ENCODE assay signal across 9 mouse cellular contexts in the genomic region with DNA sequence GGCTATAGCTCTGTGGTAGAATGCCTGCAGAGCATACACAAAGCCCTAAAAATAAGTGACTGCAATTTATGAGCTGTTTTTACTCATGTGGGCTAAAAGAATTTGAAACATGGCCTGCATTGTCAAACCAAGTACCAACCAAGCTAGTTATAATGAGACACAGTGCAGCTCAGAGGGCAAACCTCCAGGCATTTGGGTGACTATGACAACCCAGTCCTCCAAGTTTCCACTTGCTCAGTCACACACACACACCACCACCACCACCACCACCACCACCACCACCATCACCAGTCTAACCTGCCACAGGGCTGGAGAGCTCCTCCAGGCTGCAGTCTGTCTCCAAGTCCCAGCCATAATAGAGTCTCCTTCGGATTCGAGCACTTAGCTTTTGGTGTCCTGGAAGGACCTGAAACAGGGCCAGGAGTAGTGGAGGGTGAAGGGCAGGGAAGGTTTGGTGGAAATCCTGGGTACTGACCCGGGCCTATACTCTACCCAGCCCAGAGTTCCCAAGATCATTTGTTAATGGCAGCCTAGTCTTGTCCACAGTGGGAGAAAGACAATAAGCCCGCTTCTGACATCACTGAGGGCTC. TPM values are rescaled to one million over a fixed set of nuclear protein-coding genes. Genes with fewer than 3 reads are reported as not detected.
DNase-seq lines count a peak whose midpoint lies in the region; ATAC-seq and TF ChIP-seq lines count a peak whose summit lies in the region.
"Had no signal": no experiment of that assay in that cellular context is flagged by ENCODE, and none has a peak within 500 bp of the region (broad histone marks: within the 10 kb centered on the region; RNA-seq: fewer than 3 reads in every experiment).

No protein-coding gene starts in this region.

- WGBS in spleen, adult 2 months, result 34% methylated on average over 4 of the region's 4 CpGs
- WGBS in forebrain, embryonic 10.5 days, result 69% methylated on average over 4 of the region's 4 CpGs
- WGBS in kidney, embryonic 15.5 days, result 61% methylated on average over 4 of the region's 4 CpGs
- 62% methylated on average over 4 of the region's 4 CpGs for WGBS in midbrain, embryonic 13.5 days

- no peak for TF ChIP-seq CTCF in spleen, adult 2 months (IDR thresholded peaks at IDR 0.05; ENCODE audit: extremely low read depth, insufficient read depth, insufficient read length, insufficient replicate concordance)

- no peak for ATAC-seq in kidney, embryonic 15.5 days (replicated peaks; ENCODE audit: low FRiP score)
- ATAC-seq in midbrain, embryonic 13.5 days, result 0 out of 2 replicates have a peak, but pooled peaks have one; percentile 2

- TF ChIP-seq POLR2A in spleen, adult 2 months (IDR thresholded peaks at IDR 0.05; ENCODE audit: low read depth, low read length), result no peak

- peak overlapping the region; percentile 99 for H3K27ac ChIP-seq in spleen, adult 2 months (ENCODE audit: insufficient read depth, low read length)
- peak overlapping the region; percentile 97 for H3K27ac ChIP-seq in forebrain, embryonic 10.5 days
- H3K27ac ChIP-seq in kidney, embryonic 15.5 days, result peak overlapping the region; percentile 98; the same call in 1 of the 2 replicates
- peak overlapping the region; percentile 98 for H3K27ac ChIP-seq in midbrain, embryonic 13.5 days

- peak overlapping the region; percentile 93 for H3K4me2 ChIP-seq in kidney, embryonic 15.5 days
- peak overlapping the region; percentile 94 for H3K4me2 ChIP-seq in midbrain, embryonic 13.5 days (replicated peaks)

- peak overlapping the region; percentile 95 for H3K9ac ChIP-seq in kidney, embryonic 15.5 days
- peak overlapping the region; percentile 95 for H3K9ac ChIP-seq in midbrain, embryonic 13.5 days (replicated peaks)

- peaks cover 4% of the 10 kb centered on the region for H3K4me1 ChIP-seq in spleen, adult 2 months (ENCODE audit: control insufficient read depth, insufficient read depth, insufficient read length)
- H3K4me1 ChIP-seq in forebrain, embryonic 10.5 days, result peaks cover 34% of the 10 kb centered on the region
- H3K4me1 ChIP-seq in kidney, embryonic 15.5 days, result peaks cover 24% of the 10 kb centered on the region
- peaks cover 49% of the 10 kb centered on the region for H3K4me1 ChIP-seq in midbrain, embryonic 13.5 days (replicated peaks)

- DNase-seq in spleen, adult 2 months (ENCODE audit: low read depth in 1 of 2, low spot score in 2 of 2), result no peak
- no peak for DNase-seq in spleen, postnatal 14 days (ENCODE audit: low spot score in 2 of 2)
- no peak for DNase-seq in forebrain, embryonic 10.5 days (ENCODE audit: extremely low spot score, low spot score)
- DNase-seq in cerebellum, postnatal 25 days, result no peak
- no peak for DNase-seq in right cerebral cortex, postnatal 4 days
- no peak for DNase-seq in gastrocnemius, postnatal 4 days (ENCODE audit: low spot score in 2 of 2)

- no peaks in the 10 kb centered on the region for H3K27me3 ChIP-seq in spleen, adult 2 months (ENCODE audit: control insufficient read depth, insufficient read depth, low read length)
- peaks cover 6% of the 10 kb centered on the region; the same call in 1 of the 2 replicates for H3K27me3 ChIP-seq in forebrain, embryonic 10.5 days (ENCODE audit: poor library complexity, severe bottlenecking)
- H3K27me3 ChIP-seq in kidney, embryonic 15.5 days, result no peaks in the 10 kb centered on the region
- H3K27me3 ChIP-seq in midbrain, embryonic 13.5 days, result no peaks in the 10 kb centered on the region

- no peaks in the 10 kb centered on the region for H3K9me3 ChIP-seq in forebrain, embryonic 10.5 days
- no peaks in the 10 kb centered on the region for H3K9me3 ChIP-seq in kidney, embryonic 15.5 days (replicated peaks)
- no peaks in the 10 kb centered on the region for H3K9me3 ChIP-seq in midbrain, embryonic 13.5 days

- peak overlapping the region; percentile 86 for H3K4me3 ChIP-seq in spleen, adult 2 months (ENCODE audit: extremely low read depth, insufficient read depth, insufficient read length)
- peak overlapping the region; percentile 88 for H3K4me3 ChIP-seq in forebrain, embryonic 10.5 days
- peak overlapping the region; percentile 84 for H3K4me3 ChIP-seq in kidney, embryonic 15.5 days (replicated peaks)
- H3K4me3 ChIP-seq in midbrain, embryonic 13.5 days (replicated peaks), result peak overlapping the region; percentile 83

- H3K36me3 ChIP-seq in spleen, adult 2 months (ENCODE audit: control insufficient read depth, insufficient read depth, low read length), result peaks cover 38% of the 10 kb centered on the region
- peaks cover 61% of the 10 kb centered on the region for H3K36me3 ChIP-seq in forebrain, embryonic 10.5 days (replicated peaks)
- peaks cover 56% of the 10 kb centered on the region for H3K36me3 ChIP-seq in kidney, embryonic 15.5 days
- peaks cover 56% of the 10 kb centered on the region for H3K36me3 ChIP-seq in midbrain, embryonic 13.5 days

RNA-seq across cellular contexts. Expression of gene Cnppd1, which starts 1.8 kb away (rescaled TPM):
- polyA plus RNA-seq in spleen, adult 2 months (2012; rRNA removed), result 59.3 and 71.7 TPM in 2 replicates
- polyA plus RNA-seq in forebrain, embryonic 10.5 days (2016; fragmentation: Nextera tagmentation; extraction: Ambion mirVana), result 41.0 and 43.6 TPM in 2 replicates
- 41.0 and 50.9 TPM in 2 replicates for polyA plus RNA-seq in kidney, embryonic 15.5 days (2015; fragmentation: Nextera tagmentation; extraction: Ambion mirVana)
- 66.7 and 68.5 TPM in 2 replicates for polyA plus RNA-seq in midbrain, embryonic 13.5 days (2015; fragmentation: Nextera tagmentation; extraction: Ambion mirVana)
- total RNA-seq in gastrocnemius, postnatal 4 days (2021), result 10 to 100 TPM; 29.1 to 29.7 TPM

RNA-seq across cellular contexts. Expression of gene Retreg2, which starts 1.9 kb away (rescaled TPM):
- 88.2 and 101 TPM in 2 replicates for polyA plus RNA-seq in spleen, adult 2 months (2012; rRNA removed)
- polyA plus RNA-seq in forebrain, embryonic 10.5 days (2016; fragmentation: Nextera tagmentation; extraction: Ambion mirVana), result 42.0 and 42.7 TPM in 2 replicates
- polyA plus RNA-seq in kidney, embryonic 15.5 days (2015; fragmentation: Nextera tagmentation; extraction: Ambion mirVana), result 53.5 and 53.8 TPM in 2 replicates
- 99.4 and 109 TPM in 2 replicates for polyA plus RNA-seq in midbrain, embryonic 13.5 days (2015; fragmentation: Nextera tagmentation; extraction: Ambion mirVana)
- total RNA-seq in gastrocnemius, postnatal 4 days (2021), result 10 to 100 TPM; 31.3 to 31.5 TPM

RNA-seq across cellular contexts. Expression of gene Slc23a3, which starts 7.0 kb away (rescaled TPM):
- polyA plus RNA-seq in spleen, adult 2 months (2012; rRNA removed), result 0.30 and 0.50 TPM in 2 replicates
- not detected in 2 replicates for polyA plus RNA-seq in forebrain, embryonic 10.5 days (2016; fragmentation: Nextera tagmentation; extraction: Ambion mirVana)
- 2.5 and 4.3 TPM in 2 replicates for polyA plus RNA-seq in kidney, embryonic 15.5 days (2015; fragmentation: Nextera tagmentation; extraction: Ambion mirVana)
- polyA plus RNA-seq in midbrain, embryonic 13.5 days (2015; fragmentation: Nextera tagmentation; extraction: Ambion mirVana), result not detected in 2 replicates
- total RNA-seq in gastrocnemius, postnatal 4 days (2021), result under 1 TPM; 0.16 to 0.39 TPM
- total RNA-seq: common myeloid progenitor, adult 5-6 weeks had no signal

RNA-seq across cellular contexts. Expression of gene Nhej1, which starts 15.7 kb away (rescaled TPM):
- 1.3 TPM in 2 replicates for polyA plus RNA-seq in spleen, adult 2 months (2012; rRNA removed)
- 12.2 and 12.4 TPM in 2 replicates for polyA plus RNA-seq in forebrain, embryonic 10.5 days (2016; fragmentation: Nextera tagmentation; extraction: Ambion mirVana)
- polyA plus RNA-seq in kidney, embryonic 15.5 days (2015; fragmentation: Nextera tagmentation; extraction: Ambion mirVana), result 10.3 and 10.6 TPM in 2 replicates
- polyA plus RNA-seq in midbrain, embryonic 13.5 days (2015; fragmentation: Nextera tagmentation; extraction: Ambion mirVana), result 8.6 and 8.7 TPM in 2 replicates
- total RNA-seq in gastrocnemius, postnatal 4 days (2021), result 1 to 10 TPM; 3.5 to 5.3 TPM

RNA-seq across cellular contexts. Expression of gene Zfand2b, which starts 27.8 kb away (rescaled TPM):
- polyA plus RNA-seq in spleen, adult 2 months (2012; rRNA removed), result 47.7 and 53.2 TPM in 2 replicates
- polyA plus RNA-seq in forebrain, embryonic 10.5 days (2016; fragmentation: Nextera tagmentation; extraction: Ambion mirVana), result 26.8 and 29.0 TPM in 2 replicates
- 41.3 and 42.4 TPM in 2 replicates for polyA plus RNA-seq in kidney, embryonic 15.5 days (2015; fragmentation: Nextera tagmentation; extraction: Ambion mirVana)
- polyA plus RNA-seq in midbrain, embryonic 13.5 days (2015; fragmentation: Nextera tagmentation; extraction: Ambion mirVana), result 37.8 and 39.2 TPM in 2 replicates
- 10 to 100 TPM; 15.6 to 17.5 TPM for total RNA-seq in gastrocnemius, postnatal 4 days (2021)
